Mouse (Mus musculus) kidney, postnatal 4 days (tissue): ENCODE data around the gene Mast4.

ENCODE experiments used
- DNase-seq, 2 experiments: peaks; one replicate each; pipeline ENCODE4 v3.0.0; 2021; ENCODE audit warnings: mixed read lengths in 2 of 2

Mast4 gene

GRCm38 (mm10) chr13:103315113-103315708 lies 19.1 kb downstream of the Mast4 start:
- DNase-seq: no peak

- DNase-seq: no peak
Observed at GRCm38 (mm10) chr13:103308296-103308695, 26.0 kb downstream of the Mast4 start.

- no peak for DNase-seq
Observed at GRCm38 (mm10) chr13:103303826-103304225, 30.5 kb downstream of the Mast4 start.

GRCm38 (mm10) chr13:103302508-103302907 lies 31.8 kb downstream of the Mast4 start:
- no peak for DNase-seq

- no peak for DNase-seq
Observed at GRCm38 (mm10) chr13:103302077-103302476, 32.2 kb downstream of the Mast4 start.

GRCm38 (mm10) chr13:103294424-103294823 lies 39.9 kb downstream of the Mast4 start:
- no peak for DNase-seq

- DNase-seq: no peak
Observed at GRCm38 (mm10) chr13:103293121-103293520, 41.2 kb downstream of the Mast4 start.

- no peak for DNase-seq
Observed at GRCm38 (mm10) chr13:103291098-103291497, 43.2 kb downstream of the Mast4 start.

GRCm38 (mm10) chr13:103285821-103286220 lies 48.5 kb downstream of the Mast4 start:
- no peak for DNase-seq

- no peak for DNase-seq
Observed at GRCm38 (mm10) chr13:103285036-103285435, 49.3 kb downstream of the Mast4 start.

GRCm38 (mm10) chr13:103270856-103271391 lies 63.4 kb downstream of the Mast4 start:
- DNase-seq: no peak

GRCm38 (mm10) chr13:103262707-103263106 lies 71.6 kb downstream of the Mast4 start:
- DNase-seq: no peak

- no peak for DNase-seq
Observed at GRCm38 (mm10) chr13:103262061-103262460, 72.2 kb downstream of the Mast4 start.

- DNase-seq: no peak
Observed at GRCm38 (mm10) chr13:103260414-103260813, 73.9 kb downstream of the Mast4 start.

- DNase-seq: no peak
Observed at GRCm38 (mm10) chr13:103258106-103258505, 76.2 kb downstream of the Mast4 start.

GRCm38 (mm10) chr13:103254861-103255260 lies 79.4 kb downstream of the Mast4 start:
- DNase-seq: no peak

GRCm38 (mm10) chr13:103253077-103253476 lies 81.2 kb downstream of the Mast4 start:
- no peak for DNase-seq

- DNase-seq: no peak
Observed at GRCm38 (mm10) chr13:103248102-103249054, 85.9 kb downstream of the Mast4 start.

- DNase-seq: no peak
Observed at GRCm38 (mm10) chr13:103246973-103247718, 87.2 kb downstream of the Mast4 start.

- no peak for DNase-seq
Observed at GRCm38 (mm10) chr13:103245431-103245830, 88.9 kb downstream of the Mast4 start.

- no peak for DNase-seq
Observed at GRCm38 (mm10) chr13:103244053-103244452, 90.2 kb downstream of the Mast4 start.

- DNase-seq: no peak
Observed at GRCm38 (mm10) chr13:103241092-103241491, 93.2 kb downstream of the Mast4 start.

GRCm38 (mm10) chr13:103239654-103240053 lies 94.6 kb downstream of the Mast4 start:
- no peak for DNase-seq
